Mouse (Mus musculus) cerebellum, adult (tissue): Measurements from ENCODE around the gene Fgf7.

Experiments used
- ATAC-seq: cut with Nextera tagmentation; 2 replicates; pipeline ENCODE4 v1.9.2; 2017; ENCODE audit warnings: mild to moderate bottlenecking, moderate library complexity, mixed read lengths; ENCODE audit not compliant: insufficient number of reproducible peaks, low FRiP score, low TSS enrichment

Gene Fgf7

DNA sequence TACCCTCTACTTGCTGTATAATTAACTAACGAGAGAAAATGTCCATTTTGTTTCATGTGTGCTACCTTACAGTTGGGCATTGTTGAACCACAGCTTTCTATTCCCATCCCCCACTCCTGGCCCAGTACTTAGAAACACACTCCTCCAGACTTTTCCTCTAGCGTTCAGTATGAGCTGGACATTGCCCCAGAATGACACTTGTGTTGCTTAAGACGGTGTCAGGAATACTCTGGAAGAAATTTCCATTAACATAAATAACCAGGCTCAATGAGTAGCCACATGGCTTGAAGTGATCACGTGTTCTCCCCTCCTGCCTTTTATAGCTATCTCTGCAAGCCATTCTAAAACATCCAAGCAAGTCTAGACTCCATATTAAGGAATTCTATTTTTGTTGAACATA lies 26.1 kb downstream of the Fgf7 start:
- ATAC-seq = no peak

DNA sequence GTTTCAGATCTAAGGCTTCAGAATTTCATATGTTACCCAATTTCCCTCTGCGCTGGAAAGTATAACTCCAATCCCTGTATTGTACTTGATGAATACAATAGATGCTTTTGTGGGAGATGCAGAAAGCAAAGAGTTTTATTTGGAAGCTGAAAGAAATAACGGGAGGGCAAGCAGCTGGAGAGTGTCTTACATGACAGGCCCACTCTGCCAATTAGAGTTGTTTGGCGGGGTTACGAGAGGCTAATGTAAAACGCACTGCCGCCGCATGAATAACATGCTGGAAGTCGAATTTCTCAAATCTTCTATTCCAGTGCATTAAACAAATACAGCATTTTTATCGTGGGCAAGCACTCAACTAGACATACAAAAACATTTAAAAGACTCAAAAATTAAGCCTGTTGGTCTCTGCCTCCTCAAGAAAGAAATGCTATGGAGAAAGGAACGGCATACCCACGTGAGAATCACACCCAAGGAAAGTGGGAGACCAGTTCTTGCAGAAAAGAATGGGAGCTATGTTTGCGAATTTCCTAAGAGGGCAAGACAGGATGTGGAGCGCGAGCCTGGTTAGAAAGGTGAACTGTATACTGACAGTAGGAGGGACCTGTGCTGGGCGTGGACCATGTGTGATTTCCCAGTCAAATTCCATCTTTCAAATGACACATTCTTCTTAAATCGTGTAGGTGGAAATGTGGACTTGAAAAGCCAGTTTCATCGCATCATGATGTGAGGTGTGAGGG lies 26.7 kb downstream of the Fgf7 start:
- ATAC-seq = no peak

DNA sequence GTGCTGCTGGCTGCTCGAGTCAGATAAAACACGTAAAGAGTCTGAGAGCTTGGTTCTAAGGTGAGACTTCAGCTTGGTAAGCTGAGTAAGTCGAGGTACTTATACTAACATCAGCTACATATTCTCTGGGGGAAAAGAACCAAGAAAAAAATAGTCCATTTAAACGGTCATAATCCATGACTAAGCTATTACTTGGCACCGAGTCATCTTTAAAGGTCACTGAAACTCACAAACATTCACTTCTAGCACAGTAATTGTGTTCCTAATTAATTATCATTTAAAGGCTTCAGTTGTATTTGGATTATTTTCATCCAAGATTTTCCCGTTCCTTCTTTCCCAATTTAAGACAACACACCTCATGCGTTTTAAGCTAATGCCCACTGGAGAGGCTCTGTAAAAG lies 28.4 kb downstream of the Fgf7 start:
- ATAC-seq = no peak

DNA sequence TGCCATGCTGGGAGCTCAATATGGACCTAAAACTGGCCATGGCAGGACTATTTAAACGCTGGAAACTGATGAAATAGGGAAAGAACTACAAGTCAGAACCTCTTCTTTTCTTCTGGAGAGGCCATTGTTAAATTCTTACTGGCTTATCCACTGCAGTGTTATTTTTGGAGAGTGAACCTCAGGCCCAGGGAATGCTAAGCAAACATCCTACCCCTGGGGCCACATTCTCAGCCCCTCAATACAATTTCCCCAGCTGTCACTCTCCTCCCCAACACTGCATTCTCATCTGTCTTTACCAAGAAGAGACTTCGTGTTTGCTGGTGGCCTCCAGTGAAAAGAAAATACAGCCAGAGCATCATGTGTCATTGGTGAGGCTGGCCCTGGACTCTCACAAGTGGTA lies 30.4 kb downstream of the Fgf7 start:
- no peak for ATAC-seq

DNA sequence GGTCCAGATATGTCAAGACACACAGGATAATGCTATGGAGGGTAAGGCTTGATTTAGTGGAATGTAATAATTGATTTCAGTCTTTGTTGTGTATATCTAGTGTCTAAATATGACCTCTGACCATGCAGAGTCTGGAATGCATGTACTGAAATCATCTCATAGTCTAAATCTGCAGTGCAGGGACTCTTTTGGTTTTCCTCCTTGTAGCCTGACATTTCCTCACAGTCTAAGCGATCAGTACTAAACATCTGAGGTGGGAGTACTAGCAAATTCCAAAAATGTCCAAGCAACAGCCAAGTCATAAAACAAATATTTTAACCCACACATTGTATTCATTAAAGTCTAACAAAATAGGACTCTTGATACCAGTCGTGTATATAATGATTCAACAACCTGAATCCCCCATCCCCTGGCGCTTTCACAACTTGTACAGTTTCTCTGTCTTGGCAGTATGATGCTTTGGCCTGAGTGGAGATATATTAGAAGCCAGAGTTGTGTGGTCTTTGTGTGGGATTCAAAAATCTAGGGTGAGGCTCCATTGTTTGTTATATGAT lies 30.9 kb downstream of the Fgf7 start:
- ATAC-seq = no peak

DNA sequence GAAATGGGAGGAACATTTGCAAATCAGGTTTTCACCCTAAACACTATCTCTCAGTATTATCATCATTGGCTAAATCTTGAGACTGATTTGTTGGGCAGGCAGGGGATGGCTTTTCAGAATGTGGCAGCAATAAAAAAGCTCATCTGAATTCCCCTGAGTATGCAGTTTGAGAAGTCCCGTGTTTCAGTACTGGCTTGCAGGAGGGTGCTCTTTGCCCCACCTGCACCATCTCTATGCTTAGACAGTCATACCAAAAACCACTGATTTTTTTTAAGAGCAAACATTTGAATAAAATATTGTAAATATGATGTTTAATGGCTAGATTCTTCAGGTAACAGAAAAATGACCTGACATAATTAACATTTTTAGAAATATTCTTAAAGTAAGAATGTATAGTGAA lies 35.3 kb downstream of the Fgf7 start:
- no peak for ATAC-seq

DNA sequence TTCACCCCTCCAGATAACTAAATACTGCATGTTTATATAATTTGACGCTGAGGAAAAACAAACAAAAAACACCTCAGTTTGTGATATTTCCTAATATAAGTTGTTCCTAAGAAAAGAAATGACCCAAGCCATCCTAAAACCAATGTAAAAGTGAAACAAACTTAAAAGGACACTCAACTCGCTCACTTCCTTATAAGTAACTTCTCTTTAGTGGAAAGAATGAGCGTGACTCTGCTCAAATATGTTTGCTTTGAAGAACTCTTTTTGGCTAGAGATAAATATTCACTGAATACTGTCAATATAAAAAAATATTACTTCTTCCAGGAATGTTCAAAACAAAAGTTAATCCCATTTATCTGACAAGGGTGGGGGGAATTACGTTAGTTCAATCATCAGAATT lies 39.3 kb downstream of the Fgf7 start:
- no peak for ATAC-seq

DNA sequence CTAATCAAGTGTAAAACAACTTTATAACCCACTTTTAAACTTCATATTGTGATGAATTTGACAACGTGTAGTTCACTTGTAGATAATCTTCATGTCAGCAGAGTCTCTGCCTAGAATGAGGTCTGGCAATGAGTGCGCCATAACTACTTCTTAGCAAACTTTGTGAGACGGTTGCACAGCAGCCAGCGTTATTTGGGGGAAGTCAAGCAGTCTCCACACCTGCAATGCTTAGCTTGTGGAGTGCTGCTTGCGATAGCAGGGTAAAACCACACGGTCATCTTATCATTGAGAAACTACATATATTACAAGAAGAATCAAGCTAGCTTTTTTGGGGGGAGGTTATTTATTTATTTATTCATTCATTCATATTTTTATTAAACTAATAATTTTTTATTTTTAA lies 42.0 kb downstream of the Fgf7 start:
- no peak for ATAC-seq

DNA sequence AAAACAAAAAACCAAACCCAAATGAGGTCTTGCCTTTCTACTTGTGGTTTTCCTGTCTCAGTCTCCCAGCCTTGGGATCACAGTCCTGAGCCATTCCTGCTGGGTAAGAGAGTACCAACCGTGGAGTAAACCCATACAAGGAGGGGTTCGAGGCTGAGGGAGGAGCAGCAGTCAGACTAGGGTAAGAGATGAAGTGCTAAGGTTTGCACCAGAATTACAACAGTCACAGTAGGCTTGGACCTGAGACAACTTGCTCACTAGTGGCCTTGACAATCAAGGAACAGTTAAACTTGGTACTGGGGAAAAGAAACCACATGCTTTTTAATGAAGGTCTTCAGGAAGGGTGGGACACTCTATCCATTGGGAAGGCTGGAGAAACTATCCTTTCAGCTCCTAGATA lies 44.6 kb downstream of the Fgf7 start:
- no peak for ATAC-seq

DNA sequence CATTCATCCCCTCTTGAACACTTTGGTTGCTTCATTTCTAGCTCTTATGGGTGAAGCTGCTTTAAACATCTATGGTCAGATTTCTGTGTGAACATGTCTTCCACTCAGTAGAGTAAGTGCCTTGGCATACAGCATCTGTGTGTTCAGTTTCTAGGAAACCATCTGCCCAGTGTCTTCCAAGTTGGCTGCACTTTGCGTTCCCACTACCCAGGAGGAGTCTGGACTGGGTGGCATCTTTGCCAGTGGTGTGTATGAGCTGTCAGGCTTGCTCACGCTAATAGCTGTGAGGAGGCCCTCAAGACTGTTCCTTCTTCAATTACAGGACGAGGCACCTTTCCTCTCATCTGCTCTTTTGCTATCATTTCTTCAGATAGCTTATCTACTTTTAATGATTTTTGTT lies 49.9 kb downstream of the Fgf7 start:
- ATAC-seq = no peak

DNA sequence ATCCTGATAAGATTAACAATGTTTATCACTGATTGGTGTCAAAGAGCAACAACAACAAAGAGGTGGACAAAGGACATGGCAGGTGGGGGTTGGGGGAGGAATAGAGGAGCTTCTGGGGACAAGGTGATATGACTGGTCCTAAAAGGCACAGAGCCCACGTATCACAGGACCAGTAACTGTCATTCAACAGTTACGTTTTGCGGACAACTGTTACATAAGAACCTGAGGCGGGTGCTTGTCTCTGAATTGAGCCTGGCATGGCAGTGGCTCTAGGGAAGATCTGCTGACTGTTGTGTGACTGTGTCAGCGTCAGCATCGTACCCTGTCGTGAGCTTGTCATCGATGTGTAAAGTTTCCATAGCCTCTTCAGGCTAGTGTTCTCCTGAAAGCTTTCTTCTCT lies 51.7 kb downstream of the Fgf7 start:
- no peak for ATAC-seq

DNA sequence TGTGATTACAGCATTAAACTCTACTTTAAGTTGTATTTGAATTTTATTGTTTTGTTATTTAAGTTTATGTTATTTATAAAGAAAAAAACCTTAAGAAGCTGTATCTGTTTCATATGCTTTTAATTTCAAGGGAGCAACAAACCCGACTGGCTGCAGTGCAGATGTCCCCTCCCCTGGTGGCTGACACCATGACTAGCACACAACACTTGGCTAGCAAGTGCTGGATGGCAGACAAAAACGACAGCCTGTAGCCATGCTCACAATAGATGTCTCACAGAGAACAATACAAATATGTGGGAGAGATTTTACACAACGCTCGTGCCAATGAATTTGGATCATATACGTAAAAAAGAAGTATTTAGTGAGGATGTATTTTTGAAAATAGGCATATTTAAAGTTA lies 56.0 kb downstream of the Fgf7 start:
- ATAC-seq = no peak

DNA sequence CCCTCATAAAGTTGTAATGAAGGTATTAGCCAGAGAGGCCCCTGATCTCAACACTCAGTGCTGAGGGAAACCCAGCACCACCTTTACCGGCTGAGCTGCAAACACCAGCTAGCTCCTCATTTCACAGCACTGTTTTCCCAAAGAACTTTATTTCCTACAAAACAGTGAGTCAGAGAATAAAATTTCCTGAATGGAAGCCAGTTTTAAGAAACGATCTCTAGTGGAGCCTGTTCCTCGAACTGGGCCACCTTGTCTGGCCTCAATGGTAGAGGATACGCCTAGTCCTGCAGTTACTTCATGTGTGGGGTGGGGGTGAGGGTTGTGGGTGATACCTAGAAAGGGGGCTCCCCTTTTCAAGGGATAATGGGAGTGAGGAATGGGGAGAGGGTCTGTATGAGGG lies 60.2 kb downstream of the Fgf7 start:
- no peak for ATAC-seq
